Mouse (Mus musculus): ENCODE measurements around the gene Ssna1.

GRCm38 (mm10) chr2:25228995-25229530 lies 43.2 kb downstream of the Ssna1 start:
- TF ChIP-seq CTCF (IDR thresholded peaks at IDR 0.05): no peak
- TF ChIP-seq EP300 (IDR thresholded peaks at IDR 0.05): no peak
